In genomic region chr17:26018388-26018787, GRCm38 (mm10) we compare ENCODE assay signal across 19 mouse cellular contexts. TPM values are rescaled to one million over a fixed set of nuclear protein-coding genes. Genes with fewer than 3 reads are reported as not detected.
DNase-seq lines count a peak whose midpoint lies in the region; ATAC-seq and TF ChIP-seq lines count a peak whose summit lies in the region.
"Had no signal": no experiment of that assay in that cellular context is flagged by ENCODE, and none has a peak within 500 bp of the region (broad histone marks: within the 10 kb centered on the region; RNA-seq: fewer than 3 reads in every experiment).

No protein-coding gene starts in this region.

- no peak overlapping the region for H3K4me2 ChIP-seq in heart, embryonic 16.5 days (ENCODE audit: low read depth, low read length)
- H3K4me2 ChIP-seq in kidney, embryonic 16.5 days (replicated peaks; ENCODE audit: low read depth, low read length), result no peak overlapping the region
- H3K4me2 ChIP-seq in myocyte (ENCODE audit: low read depth), result peak overlapping the region; percentile 12
- H3K4me2 ChIP-seq: embryonic facial prominence, embryonic 15.5 days; hindbrain, embryonic 15.5 days; lung, embryonic 15.5 days had no signal

- no peak for TF ChIP-seq EP300 in heart, adult 2 months (IDR thresholded peaks at IDR 0.05; ENCODE audit: insufficient read depth, low read depth, low read length)

- TF ChIP-seq POLR2A in heart, adult 2 months (IDR thresholded peaks at IDR 0.05; ENCODE audit: insufficient read depth, low read depth, low read length), result no peak
- no peak for TF ChIP-seq POLR2A in myocyte (IDR thresholded peaks at IDR 0.05; ENCODE audit: insufficient read length, low read depth)

- WGBS in heart, adult 2 months, result 57% methylated on average over 3 of the region's 3 CpGs
- WGBS in heart, embryonic 16.5 days, result 42% methylated on average over 3 of the region's 3 CpGs
- WGBS in kidney, embryonic 16.5 days, result 65% methylated on average over 3 of the region's 3 CpGs

- ATAC-seq in heart, embryonic 16.5 days (replicated peaks; ENCODE audit: extremely low read depth, insufficient read depth, low FRiP score), result no peak
- no peak for ATAC-seq in kidney, embryonic 16.5 days (ENCODE audit: low FRiP score, low TSS enrichment)
- ATAC-seq: forebrain, embryonic 16.5 days; midbrain, embryonic 16.5 days had no signal

- no peak overlapping the region for H3ac ChIP-seq in myocyte (ENCODE audit: control insufficient read depth, insufficient read length)

- no peak overlapping the region for H3K9ac ChIP-seq in heart, adult 2 months (ENCODE audit: low read depth, low read length)
- no peak overlapping the region for H3K9ac ChIP-seq in heart, embryonic 16.5 days (ENCODE audit: low read length)
- no peak overlapping the region for H3K9ac ChIP-seq in kidney, embryonic 16.5 days (replicated peaks; ENCODE audit: low read length)
- H3K9ac ChIP-seq: embryonic facial prominence, embryonic 15.5 days; hindbrain, embryonic 15.5 days; liver, embryonic 14.5 days; lung, embryonic 15.5 days had no signal

- H3K9me3 ChIP-seq in heart, embryonic 16.5 days (replicated peaks; ENCODE audit: control insufficient read depth, low read length), result no peaks in the 10 kb centered on the region
- H3K9me3 ChIP-seq in kidney, embryonic 16.5 days (ENCODE audit: low read length), result no peaks in the 10 kb centered on the region
- H3K9me3 ChIP-seq: embryonic facial prominence, embryonic 15.5 days; hindbrain, embryonic 15.5 days; lung, embryonic 15.5 days had no signal

- H3K27me3 ChIP-seq in heart, adult 2 months (ENCODE audit: control insufficient read depth, insufficient read depth, low read length), result no peaks in the 10 kb centered on the region
- no peaks in the 10 kb centered on the region for H3K27me3 ChIP-seq in heart, embryonic 16.5 days (ENCODE audit: control insufficient read depth, insufficient read depth, low read length)
- H3K27me3 ChIP-seq in kidney, embryonic 16.5 days (ENCODE audit: insufficient read depth, low read length), result no peaks in the 10 kb centered on the region
- no peaks in the 10 kb centered on the region for H3K27me3 ChIP-seq in myocyte (ENCODE audit: control insufficient read depth, insufficient read depth, insufficient read length)
- H3K27me3 ChIP-seq: embryonic facial prominence, embryonic 15.5 days; hindbrain, embryonic 15.5 days; lung, embryonic 15.5 days had no signal

- H3K4me3 ChIP-seq in heart, adult 2 months, result no peak overlapping the region
- no peak overlapping the region for H3K4me3 ChIP-seq in heart, embryonic 16.5 days (ENCODE audit: low read length)
- H3K4me3 ChIP-seq in kidney, embryonic 16.5 days (ENCODE audit: low read length), result no peak overlapping the region
- H3K4me3 ChIP-seq in myocyte, result no peak overlapping the region
- H3K4me3 ChIP-seq: embryonic facial prominence, embryonic 15.5 days; hindbrain, embryonic 15.5 days; lung, embryonic 15.5 days had no signal

- no peak for TF ChIP-seq CTCF in heart, adult 2 months (IDR thresholded peaks at IDR 0.05)

- H3K4me1 ChIP-seq in heart, adult 2 months (ENCODE audit: control insufficient read depth, insufficient read depth, low read length), result peaks cover 3% of the 10 kb centered on the region
- H3K4me1 ChIP-seq in heart, embryonic 16.5 days (ENCODE audit: control insufficient read depth, insufficient read depth, low read length), result peaks cover 13% of the 10 kb centered on the region
- H3K4me1 ChIP-seq in kidney, embryonic 16.5 days (ENCODE audit: insufficient read depth, low read length), result 0 out of 2 replicates have a peak, but pooled peaks cover 4% of the 10 kb centered on the region
- H3K4me1 ChIP-seq: embryonic facial prominence, embryonic 15.5 days; hindbrain, embryonic 15.5 days; lung, embryonic 15.5 days had no signal

- no peaks in the 10 kb centered on the region for H3K79me2 ChIP-seq in heart, adult 2 months (replicated peaks; ENCODE audit: control insufficient read depth, insufficient read depth, low read length)
- H3K79me2 ChIP-seq in myocyte (ENCODE audit: control insufficient read depth, insufficient read depth), result no peaks in the 10 kb centered on the region

- no peak for DNase-seq in heart, adult 2 months
- DNase-seq in heart, postnatal 36 days, result no peak
- no peak for DNase-seq in heart, postnatal 25 days (ENCODE audit: low spot score)
- DNase-seq in kidney, adult 9 months, result no peak
- DNase-seq in ovary, adult 18-20 months (ENCODE audit: low spot score), result no peak
- DNase-seq: adrenal gland, postnatal 25 days; layer of hippocampus, adult 9-11 months; lung, postnatal 4 days; retina, postnatal 1 day; thymus, adult 2 months had no signal

- H3K27ac ChIP-seq in heart, adult 2 months, result peak overlapping the region; percentile 81
- H3K27ac ChIP-seq in heart, embryonic 16.5 days (ENCODE audit: low read length), result peak overlapping the region; percentile 70
- peak overlapping the region; percentile 31; the same call in 1 of the 2 replicates for H3K27ac ChIP-seq in kidney, embryonic 16.5 days (ENCODE audit: low read length)
- H3K27ac ChIP-seq: embryonic facial prominence, embryonic 15.5 days; hindbrain, embryonic 15.5 days; liver, embryonic 14.5 days; lung, embryonic 15.5 days had no signal

- H3K36me3 ChIP-seq in heart, adult 2 months (ENCODE audit: control insufficient read depth, insufficient read depth, low read length), result no peaks in the 10 kb centered on the region
- H3K36me3 ChIP-seq in heart, embryonic 16.5 days (ENCODE audit: control insufficient read depth, insufficient read depth), result peaks cover 13% of the 10 kb centered on the region
- peaks cover 11% of the 10 kb centered on the region; the same call in 1 of the 2 replicates for H3K36me3 ChIP-seq in kidney, embryonic 16.5 days (ENCODE audit: insufficient read depth, low read length)
- H3K36me3 ChIP-seq in myocyte (ENCODE audit: control insufficient read depth, insufficient read depth), result no peaks in the 10 kb centered on the region

- intact Hi-C loops in heart, adult 2 months (cut with DNase I), result no loop called here
- intact Hi-C loops in heart, postnatal 36 days (cut with DNase I), result no loop called here
- intact Hi-C loops in heart, postnatal 25 days (cut with DNase I), result no loop called here

TF ChIP-seq in myocyte, 11 proteins besides CTCF, POLR2A, EP300 and RAD21:
- TF ChIP-seq MYOD1 (IDR thresholded peaks at IDR 0.05; ENCODE audit: control insufficient read depth in 1 of 3, insufficient read length in 2 of 3, low read depth in 2 of 3) (no peak), TCF12 (IDR thresholded peaks at IDR 0.05; ENCODE audit: insufficient read depth, poor library complexity, severe bottlenecking) (no peak), POLR2AphosphoS2 (IDR thresholded peaks at IDR 0.05; ENCODE audit: insufficient read length, low read depth) (no peak), USF1 (IDR thresholded peaks at IDR 0.05; ENCODE audit: low read depth) (no peak), E2F4 (IDR thresholded peaks at IDR 0.05; ENCODE audit: insufficient read depth) (no peak), SRF (IDR thresholded peaks at IDR 0.05; ENCODE audit: control insufficient read depth, insufficient read length, low read depth) (no peak), TCF3 (IDR thresholded peaks at IDR 0.05; ENCODE audit: insufficient read length, low read depth) (no peak), MYOG (IDR thresholded peaks at IDR 0.05; ENCODE audit: control insufficient read depth in 1 of 3, insufficient read depth in 1 of 3, insufficient read length in 2 of 3, low read depth in 2 of 3) (no peak), MAX (IDR thresholded peaks at IDR 0.05; ENCODE audit: low read depth) (no peak), CEBPB (IDR thresholded peaks at IDR 0.05; ENCODE audit: insufficient read depth, poor library complexity, severe bottlenecking) (no peak), REST (IDR thresholded peaks at IDR 0.05; ENCODE audit: insufficient read depth, insufficient read length) (no peak)

RNA-seq across cellular contexts. Expression of gene Capn15, which starts 32.8 kb away (rescaled TPM):
- total RNA-seq in heart, adult 2 months (2021), result 1 to 10 TPM; 6.1 to 7.4 TPM
- 15.1 and 15.5 TPM in 2 replicates for polyA plus RNA-seq in heart, adult 2 months (2012; rRNA removed)
- total RNA-seq in heart, postnatal 36 days (2021), result 1 to 10 TPM; 7.2 TPM
- polyA plus RNA-seq in heart, embryonic 16.5 days (2015; fragmentation: Nextera tagmentation; extraction: Ambion mirVana), result 12.0 and 14.5 TPM in 2 replicates
- total RNA-seq in heart, postnatal 25 days (2021), result 1 to 10 TPM; 7.1 to 7.8 TPM
- polyA plus RNA-seq in kidney, embryonic 16.5 days (2015; fragmentation: Nextera tagmentation; extraction: Ambion mirVana), result 26.0 and 30.7 TPM in 2 replicates
- polyA plus RNA-seq in myocyte (2012; fragmentation: generic; extraction: Trizol), result 7.2 TPM

RNA-seq across cellular contexts. Expression of gene Rab11fip3, which starts 51.0 kb away (rescaled TPM):
- 10 to 100 TPM; 29.7 to 30.5 TPM for total RNA-seq in heart, adult 2 months (2021)
- polyA plus RNA-seq in heart, adult 2 months (2012; rRNA removed), result 29.3 and 33.1 TPM in 2 replicates
- total RNA-seq in heart, postnatal 36 days (2021), result 10 to 100 TPM; 29.2 to 29.7 TPM
- 8.2 and 13.6 TPM in 2 replicates for polyA plus RNA-seq in heart, embryonic 16.5 days (2015; fragmentation: Nextera tagmentation; extraction: Ambion mirVana)
- total RNA-seq in heart, postnatal 25 days (2021), result 10 to 100 TPM; 28.0 to 30.2 TPM
- 30.7 and 41.0 TPM in 2 replicates for polyA plus RNA-seq in kidney, embryonic 16.5 days (2015; fragmentation: Nextera tagmentation; extraction: Ambion mirVana)
- polyA plus RNA-seq in myocyte (2012; fragmentation: generic; extraction: Trizol), result 19.7 TPM

Comparison
In these comparisons a context has a peak if more than half of its experiments do, and no peak if none do; other contexts are left out.
1. H3K27ac ChIP-seq: peak in every context shown above with its lines; median percentile 81 in heart, adult 2 months; 70 in heart, embryonic 16.5 days; 31 in kidney, embryonic 16.5 days.